ENCODE assay signal across 22 mouse cellular contexts in genomic region chr9:87970586-87970985, GRCm38 (mm10).
DNase-seq lines count a peak whose midpoint lies in the region; ATAC-seq and TF ChIP-seq lines count a peak whose summit lies in the region.
"Had no signal": no experiment of that assay in that cellular context is flagged by ENCODE, and none has a peak within 500 bp of the region (broad histone marks: within the 10 kb centered on the region; RNA-seq: fewer than 3 reads in every experiment).

No protein-coding gene starts in this region.

- no peak overlapping the region for H3K27ac ChIP-seq in hindbrain, postnatal 0 days

- peak overlapping the region; percentile 5 for H3K4me2 ChIP-seq in myocyte (ENCODE audit: low read depth)
- no peak overlapping the region for H3K4me2 ChIP-seq in hindbrain, postnatal 0 days (ENCODE audit: low read depth, low read length)

- H3K9me3 ChIP-seq in hindbrain, postnatal 0 days (ENCODE audit: low read length): no peaks in the 10 kb centered on the region

- no peaks in the 10 kb centered on the region for H3K27me3 ChIP-seq in myocyte (ENCODE audit: control insufficient read depth, insufficient read depth, insufficient read length)
- no peaks in the 10 kb centered on the region for H3K27me3 ChIP-seq in hindbrain, postnatal 0 days (ENCODE audit: insufficient read depth, low read length)
- H3K27me3 ChIP-seq: CH12.LX, Patski had no signal

- no peak overlapping the region for H3K4me3 ChIP-seq in myocyte
- no peak overlapping the region for H3K4me3 ChIP-seq in hindbrain, postnatal 0 days (ENCODE audit: low read length)

- H3K36me3 ChIP-seq in myocyte (ENCODE audit: control insufficient read depth, insufficient read depth): no peaks in the 10 kb centered on the region
- no peaks in the 10 kb centered on the region for H3K36me3 ChIP-seq in hindbrain, postnatal 0 days (ENCODE audit: insufficient read depth, low read length)
- H3K36me3 ChIP-seq: G1E had no signal

- TF ChIP-seq CTCF in hindbrain, postnatal 0 days (IDR thresholded peaks at IDR 0.05; ENCODE audit: low read depth): no peak

- no peak for TF ChIP-seq POLR2A in myocyte (IDR thresholded peaks at IDR 0.05; ENCODE audit: insufficient read length, low read depth)

- ATAC-seq in hindbrain, postnatal 0 days: no peak
- ATAC-seq: activated CD4-positive, CD25-positive, alpha-beta regulatory T cell, adult 4 months; CD4-positive, CD25-positive, alpha-beta regulatory T cell, adult 4 months; Patski had no signal

- no peaks in the 10 kb centered on the region for H3K4me1 ChIP-seq in hindbrain, postnatal 0 days (ENCODE audit: insufficient read depth, low read length)

- DNase-seq in heart, adult 11 months: peak; percentile 70
- no peak for DNase-seq in heart, adult 9 months (ENCODE audit: low spot score in 2 of 2)
- peak; percentile 59 for DNase-seq in 3T3-L1 (ENCODE audit: low read depth, low spot score)
- no peak for DNase-seq in right cerebral cortex, adult 2 months (ENCODE audit: low spot score in 2 of 2)
- DNase-seq in hindbrain, postnatal 0 days (ENCODE audit: low spot score): no peak
- DNase-seq: adrenal gland, adult 2 months; adrenal gland, adult 8-10 months; adrenal gland, postnatal 10 days; adrenal gland, postnatal 14 days; adrenal gland, postnatal 25 days; adrenal gland, postnatal 36 days; B cell, adult 2 months; cerebellum, adult 11 months; cerebellum, adult 11-12 months; cerebellum, adult 18-20 months; cerebellum, adult 2 months had no signal

- no peaks in the 10 kb centered on the region for H3K79me2 ChIP-seq in myocyte (ENCODE audit: control insufficient read depth, insufficient read depth)

- H3K9ac ChIP-seq in hindbrain, postnatal 0 days (replicated peaks; ENCODE audit: low read length): no peak overlapping the region

- no peak overlapping the region for H3ac ChIP-seq in myocyte (ENCODE audit: control insufficient read depth, insufficient read length)

TF ChIP-seq in myocyte, 11 proteins besides CTCF, POLR2A, EP300 and RAD21:
- TF ChIP-seq MYOG (IDR thresholded peaks at IDR 0.05; ENCODE audit: control insufficient read depth in 1 of 3, insufficient read depth in 1 of 3, insufficient read length in 2 of 3, low read depth in 2 of 3) (no peak), TCF3 (IDR thresholded peaks at IDR 0.05; ENCODE audit: insufficient read length, low read depth) (no peak), REST (IDR thresholded peaks at IDR 0.05; ENCODE audit: insufficient read depth, insufficient read length) (no peak), E2F4 (IDR thresholded peaks at IDR 0.05; ENCODE audit: insufficient read depth) (no peak), MYOD1 (IDR thresholded peaks at IDR 0.05; ENCODE audit: control insufficient read depth in 1 of 3, insufficient read length in 2 of 3, low read depth in 2 of 3) (no peak), POLR2AphosphoS2 (IDR thresholded peaks at IDR 0.05; ENCODE audit: insufficient read length, low read depth) (no peak), MAX (IDR thresholded peaks at IDR 0.05; ENCODE audit: low read depth) (no peak), TCF12 (IDR thresholded peaks at IDR 0.05; ENCODE audit: insufficient read depth, poor library complexity, severe bottlenecking) (no peak), CEBPB (IDR thresholded peaks at IDR 0.05; ENCODE audit: insufficient read depth, poor library complexity, severe bottlenecking) (no peak), USF1 (IDR thresholded peaks at IDR 0.05; ENCODE audit: low read depth) (no peak), SRF (IDR thresholded peaks at IDR 0.05; ENCODE audit: control insufficient read depth, insufficient read length, low read depth) (no peak)

Comparison
In these comparisons a context has a peak if more than half of its experiments do, and no peak if none do; other contexts are left out.
1. DNase-seq: peak in heart, adult 11 months (single experiment) and 3T3-L1 (single experiment); none in heart, adult 9 months (0 of 2), right cerebral cortex, adult 2 months (0 of 2) and hindbrain, postnatal 0 days (single experiment).